ENCODE assay signal across 8 mouse cellular contexts in the genomic region with DNA sequence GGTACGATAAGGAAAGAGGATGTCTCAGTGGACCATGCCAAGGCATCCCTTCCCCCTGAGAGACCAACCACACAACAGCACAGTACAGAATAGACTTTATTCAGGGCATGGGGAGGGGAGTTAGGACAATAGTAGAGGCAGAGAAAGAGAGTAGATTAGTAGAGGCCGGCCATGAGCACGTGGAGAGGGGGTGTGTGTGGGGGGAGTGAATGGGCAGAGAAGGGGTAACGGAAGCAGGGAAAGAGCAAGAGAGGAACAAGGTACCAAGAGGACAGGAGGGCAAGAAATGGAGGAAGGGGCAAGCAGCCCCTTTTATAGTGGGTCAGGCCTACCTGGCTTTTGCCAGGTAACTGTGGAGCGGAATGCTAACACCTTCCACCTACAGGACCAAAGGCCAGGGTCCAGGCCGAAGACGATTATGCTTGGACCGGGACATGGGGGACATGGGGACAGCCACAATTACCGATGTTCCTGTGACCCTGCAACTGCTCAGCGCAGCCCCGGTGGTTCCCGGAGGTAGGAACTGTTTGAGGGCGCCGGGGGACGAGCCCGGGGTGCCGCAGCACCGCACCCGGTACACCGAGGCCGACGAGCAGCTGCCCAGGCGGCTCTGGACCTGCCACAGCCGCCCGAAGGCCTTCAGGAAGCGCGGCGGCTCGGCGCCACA. TPM values are rescaled to one million over a fixed set of nuclear protein-coding genes. Genes with fewer than 3 reads are reported as not detected.
DNase-seq lines count a peak whose midpoint lies in the region; ATAC-seq and TF ChIP-seq lines count a peak whose summit lies in the region.

No protein-coding gene starts in this region.

- no peaks in the 10 kb centered on the region for H3K27me3 ChIP-seq in heart, embryonic 16.5 days (ENCODE audit: control insufficient read depth, insufficient read depth, low read length)
- no peaks in the 10 kb centered on the region for H3K27me3 ChIP-seq in E14TG2a.4 (ENCODE audit: insufficient read depth, low read length)
- H3K27me3 ChIP-seq in forebrain, embryonic 11.5 days (ENCODE audit: control insufficient read depth, insufficient read depth, low read length): no peaks in the 10 kb centered on the region
- H3K27me3 ChIP-seq in liver, embryonic 12.5 days (replicated peaks): peaks cover 8% of the 10 kb centered on the region; the same call in 1 of the 2 replicates
- no peaks in the 10 kb centered on the region for H3K27me3 ChIP-seq in stomach, postnatal 0 days (ENCODE audit: control insufficient read depth, insufficient read depth, low read length)

- intact Hi-C loops in heart, postnatal 10 days (cut with DNase I): no loop called here

- no peak for DNase-seq in heart, postnatal 10 days
- DNase-seq in forebrain, embryonic 11.5 days (ENCODE audit: low spot score): no peak
- DNase-seq in stomach, postnatal 0 days (ENCODE audit: low spot score): no peak
- no peak for DNase-seq in urinary bladder, postnatal 25 days (ENCODE audit: low spot score)
- no peak for DNase-seq in natural killer cell, adult 2 months (ENCODE audit: low spot score in 2 of 2)

- peak overlapping the region; percentile 79 for H3K9ac ChIP-seq in heart, embryonic 16.5 days (ENCODE audit: low read length)
- peak overlapping the region; percentile 80 for H3K9ac ChIP-seq in forebrain, embryonic 11.5 days (ENCODE audit: low read length)
- peak overlapping the region; percentile 70 for H3K9ac ChIP-seq in liver, embryonic 12.5 days
- peak overlapping the region; percentile 83 for H3K9ac ChIP-seq in stomach, postnatal 0 days (ENCODE audit: low read length)

- WGBS in heart, embryonic 16.5 days: 33% methylated on average over 26 of the region's 30 CpGs
- WGBS in forebrain, embryonic 11.5 days: 23% methylated on average over 30 of the region's 30 CpGs
- WGBS in liver, embryonic 12.5 days (ENCODE audit: insufficient replicate concordance): 27% methylated on average over 30 of the region's 30 CpGs
- 30% methylated on average over 29 of the region's 30 CpGs for WGBS in stomach, postnatal 0 days

- 0 out of 2 replicates have a peak overlapping the region, but pooled peaks have one; percentile 7 for H3K27ac ChIP-seq in heart, embryonic 16.5 days (ENCODE audit: low read length)
- H3K27ac ChIP-seq in forebrain, embryonic 11.5 days (ENCODE audit: low read depth, low read length): no peak overlapping the region
- no peak overlapping the region for H3K27ac ChIP-seq in liver, embryonic 12.5 days
- peak overlapping the region; percentile 45; the same call in 1 of the 2 replicates for H3K27ac ChIP-seq in stomach, postnatal 0 days (replicated peaks)

- ATAC-seq in heart, embryonic 16.5 days (replicated peaks; ENCODE audit: extremely low read depth, insufficient read depth, low FRiP score): peak; percentile 23; the same call in 1 of the 2 replicates
- ATAC-seq in forebrain, embryonic 11.5 days (replicated peaks; ENCODE audit: low FRiP score): peak; percentile 88
- ATAC-seq in liver, embryonic 12.5 days: peak; percentile 60
- peak; percentile 60; the same call in 1 of the 2 replicates for ATAC-seq in stomach, postnatal 0 days (ENCODE audit: low FRiP score, low TSS enrichment)

- no peak for TF ChIP-seq CTCF in E14TG2a.4 (conservative IDR thresholded peaks at IDR 0.05; ENCODE audit: low read length)
- no peak for TF ChIP-seq CTCF in stomach, postnatal 0 days (IDR thresholded peaks at IDR 0.05; ENCODE audit: low read depth)

- H3K9me3 ChIP-seq in heart, embryonic 16.5 days (replicated peaks; ENCODE audit: control insufficient read depth, low read length): no peaks in the 10 kb centered on the region
- no peaks in the 10 kb centered on the region for H3K9me3 ChIP-seq in E14TG2a.4 (ENCODE audit: low read length)
- H3K9me3 ChIP-seq in forebrain, embryonic 11.5 days (ENCODE audit: control insufficient read depth, low read length): no peaks in the 10 kb centered on the region
- H3K9me3 ChIP-seq in liver, embryonic 12.5 days (replicated peaks): 0 out of 2 replicates have a peak, but pooled peaks cover 4% of the 10 kb centered on the region
- H3K9me3 ChIP-seq in stomach, postnatal 0 days (ENCODE audit: control insufficient read depth, low read length): no peaks in the 10 kb centered on the region

- peak overlapping the region; percentile 67 for H3K4me3 ChIP-seq in heart, embryonic 16.5 days (ENCODE audit: low read length)
- peak overlapping the region; percentile 49 for H3K4me3 ChIP-seq in E14TG2a.4 (replicated peaks; ENCODE audit: low read length)
- peak overlapping the region; percentile 75 for H3K4me3 ChIP-seq in forebrain, embryonic 11.5 days (ENCODE audit: low read depth, low read length)
- peak overlapping the region; percentile 64 for H3K4me3 ChIP-seq in liver, embryonic 12.5 days
- H3K4me3 ChIP-seq in stomach, postnatal 0 days (ENCODE audit: low read depth, low read length): peak overlapping the region; percentile 66

- no peak for TF ChIP-seq EP300 in stomach, postnatal 0 days (optimal IDR thresholded peaks at IDR 0.05)

- H3K4me2 ChIP-seq in heart, embryonic 16.5 days (ENCODE audit: low read depth, low read length): peak overlapping the region; percentile 64
- H3K4me2 ChIP-seq in forebrain, embryonic 11.5 days (ENCODE audit: low read depth, low read length, severe bottlenecking): peak overlapping the region; percentile 75
- peak overlapping the region; percentile 67 for H3K4me2 ChIP-seq in liver, embryonic 12.5 days
- H3K4me2 ChIP-seq in stomach, postnatal 0 days (replicated peaks; ENCODE audit: low read depth): peak overlapping the region; percentile 66

- no peaks in the 10 kb centered on the region for H3K4me1 ChIP-seq in heart, embryonic 16.5 days (ENCODE audit: control insufficient read depth, insufficient read depth, low read length)
- H3K4me1 ChIP-seq in E14TG2a.4 (replicated peaks; ENCODE audit: low read depth, low read length): peaks cover 6% of the 10 kb centered on the region; the same call in 1 of the 2 replicates
- no peaks in the 10 kb centered on the region for H3K4me1 ChIP-seq in forebrain, embryonic 11.5 days (replicated peaks; ENCODE audit: control insufficient read depth, insufficient read depth, low read length)
- 0 out of 2 replicates have a peak, but pooled peaks cover 7% of the 10 kb centered on the region for H3K4me1 ChIP-seq in liver, embryonic 12.5 days
- no peaks in the 10 kb centered on the region for H3K4me1 ChIP-seq in stomach, postnatal 0 days (replicated peaks; ENCODE audit: control insufficient read depth, insufficient read depth)

- no peaks in the 10 kb centered on the region for H3K36me3 ChIP-seq in heart, embryonic 16.5 days (ENCODE audit: control insufficient read depth, insufficient read depth)
- H3K36me3 ChIP-seq in E14TG2a.4 (ENCODE audit: insufficient read depth, low read length): no peaks in the 10 kb centered on the region
- H3K36me3 ChIP-seq in forebrain, embryonic 11.5 days (ENCODE audit: control insufficient read depth, insufficient read depth, low read length): no peaks in the 10 kb centered on the region
- H3K36me3 ChIP-seq in liver, embryonic 12.5 days: no peaks in the 10 kb centered on the region
- H3K36me3 ChIP-seq in stomach, postnatal 0 days (ENCODE audit: control insufficient read depth, insufficient read depth, low read length): no peaks in the 10 kb centered on the region

RNA-seq across cellular contexts. Expression of gene Sh2d1b1, which starts 22.1 kb away (rescaled TPM):
- polyA plus RNA-seq in heart, embryonic 16.5 days (2015; fragmentation: Nextera tagmentation; extraction: Ambion mirVana): 0.26 and 0.39 TPM in 2 replicates
- under 1 TPM; 0.10 to 0.12 TPM for total RNA-seq in heart, postnatal 10 days (2021)
- not detected in 2 replicates for polyA plus RNA-seq in forebrain, embryonic 11.5 days (2014; fragmentation: Nextera tagmentation; extraction: Ambion mirVana)
- 0.13 and 0.17 TPM in 2 replicates for polyA plus RNA-seq in liver, embryonic 12.5 days (2016; fragmentation: Nextera tagmentation; extraction: Ambion mirVana)
- polyA plus RNA-seq in stomach, postnatal 0 days (2015; fragmentation: Nextera tagmentation; extraction: Ambion mirVana): 0.18 TPM in 2 replicates

RNA-seq across cellular contexts. Expression of gene Sh2d1b2, which starts 22.5 kb away (rescaled TPM):
- not detected in 2 replicates for polyA plus RNA-seq in heart, embryonic 16.5 days (2015; fragmentation: Nextera tagmentation; extraction: Ambion mirVana)
- not detected for total RNA-seq in heart, postnatal 10 days (2021)
- polyA plus RNA-seq in forebrain, embryonic 11.5 days (2014; fragmentation: Nextera tagmentation; extraction: Ambion mirVana): 0.07 TPM in 1 of 2 replicates, not detected in the other
- not detected in 2 replicates for polyA plus RNA-seq in liver, embryonic 12.5 days (2016; fragmentation: Nextera tagmentation; extraction: Ambion mirVana)
- not detected in 2 replicates for polyA plus RNA-seq in stomach, postnatal 0 days (2015; fragmentation: Nextera tagmentation; extraction: Ambion mirVana)

RNA-seq across cellular contexts. Expression of gene Uhmk1, which starts 39.8 kb away (rescaled TPM):
- 4.6 and 5.0 TPM in 2 replicates for polyA plus RNA-seq in heart, embryonic 16.5 days (2015; fragmentation: Nextera tagmentation; extraction: Ambion mirVana)
- 10 to 100 TPM; 21.2 to 22.2 TPM for total RNA-seq in heart, postnatal 10 days (2021)
- 16.7 TPM in 2 replicates for polyA plus RNA-seq in forebrain, embryonic 11.5 days (2014; fragmentation: Nextera tagmentation; extraction: Ambion mirVana)
- 12.1 and 13.5 TPM in 2 replicates for polyA plus RNA-seq in liver, embryonic 12.5 days (2016; fragmentation: Nextera tagmentation; extraction: Ambion mirVana)
- 4.1 TPM in 2 replicates for polyA plus RNA-seq in stomach, postnatal 0 days (2015; fragmentation: Nextera tagmentation; extraction: Ambion mirVana)

RNA-seq across cellular contexts. Expression of gene Gm7694, which starts 51.1 kb away (rescaled TPM):
- 4.0 and 4.6 TPM in 2 replicates for polyA plus RNA-seq in heart, embryonic 16.5 days (2015; fragmentation: Nextera tagmentation; extraction: Ambion mirVana)
- total RNA-seq in heart, postnatal 10 days (2021): 1 to 10 TPM; 7.5 to 8.8 TPM
- 4.5 and 6.6 TPM in 2 replicates for polyA plus RNA-seq in forebrain, embryonic 11.5 days (2014; fragmentation: Nextera tagmentation; extraction: Ambion mirVana)
- 1.9 and 2.3 TPM in 2 replicates for polyA plus RNA-seq in liver, embryonic 12.5 days (2016; fragmentation: Nextera tagmentation; extraction: Ambion mirVana)
- 1.7 and 2.6 TPM in 2 replicates for polyA plus RNA-seq in stomach, postnatal 0 days (2015; fragmentation: Nextera tagmentation; extraction: Ambion mirVana)

RNA-seq across cellular contexts. Expression of gene Spata46, which starts 53.6 kb away (rescaled TPM):
- 1.3 and 1.7 TPM in 2 replicates for polyA plus RNA-seq in heart, embryonic 16.5 days (2015; fragmentation: Nextera tagmentation; extraction: Ambion mirVana)
- total RNA-seq in heart, postnatal 10 days (2021): not detected
- polyA plus RNA-seq in forebrain, embryonic 11.5 days (2014; fragmentation: Nextera tagmentation; extraction: Ambion mirVana): 1.6 and 3.2 TPM in 2 replicates
- polyA plus RNA-seq in liver, embryonic 12.5 days (2016; fragmentation: Nextera tagmentation; extraction: Ambion mirVana): 0.38 and 0.47 TPM in 2 replicates
- polyA plus RNA-seq in stomach, postnatal 0 days (2015; fragmentation: Nextera tagmentation; extraction: Ambion mirVana): 0.46 and 0.83 TPM in 2 replicates

Comparison
In these comparisons a context has a peak if more than half of its experiments do, and no peak if none do; other contexts are left out.
1. ATAC-seq: peak in every context shown above with its lines; median percentile 88 in forebrain, embryonic 11.5 days; 60 in liver, embryonic 12.5 days; 60 in stomach, postnatal 0 days; 23 in heart, embryonic 16.5 days.
2. H3K27ac ChIP-seq: peak in heart, embryonic 16.5 days (single experiment) and stomach, postnatal 0 days (single experiment); none in forebrain, embryonic 11.5 days (single experiment) and liver, embryonic 12.5 days (single experiment).
3. Peak in every context shown above with its lines, with median percentiles within 50 percentile points of each other: H3K4me2 ChIP-seq, H3K4me3 ChIP-seq and H3K9ac ChIP-seq.